Mouse (Mus musculus) liver, embryonic 13.5 days (tissue): Measurements from ENCODE around the gene Fads2. TPM values are rescaled to one million over a fixed set of nuclear protein-coding genes. Genes with fewer than 3 reads are reported as not detected.

Experiments used
- ATAC-seq: fragments of 200-750 bp; cut with Nextera tagmentation; 2 replicates; pipeline ENCODE4 v1.8.0; 2017; ENCODE audit warnings: low read depth, mild to moderate bottlenecking, moderate number of reproducible peaks, moderate library complexity
- DNase-seq: peaks from one replicate; pipeline ENCODE4 v3.0.0; 2022
- H3K27ac ChIP-seq: fragments of 300-500 bp; sonication (generic); 2 replicates; pipeline ENCODE4 v1.5.1; 2015; ENCODE audit warnings: moderate library complexity, mild to moderate bottlenecking, inconsistent platforms
- H3K27me3 ChIP-seq: fragments of 300-500 bp; sonication (generic); 2 replicates; pipeline ENCODE4 v1.6.1; 2015; ENCODE audit warnings: mild to moderate bottlenecking, inconsistent platforms
- H3K36me3 ChIP-seq: fragments of 300-500 bp; sonication (generic); 2 replicates; pipeline ENCODE4 v1.6.1; 2015; ENCODE audit warnings: mild to moderate bottlenecking, inconsistent platforms
- H3K4me1 ChIP-seq: fragments of 300-500 bp; sonication (generic); replicated peaks from 2 replicates; pipeline ENCODE4 v1.6.1; 2015; ENCODE audit warnings: inconsistent platforms
- H3K4me2 ChIP-seq: fragments of 300-500 bp; sonication (generic); 2 replicates; pipeline ENCODE4 v1.6.1; 2015; ENCODE audit warnings: inconsistent platforms, mild to moderate bottlenecking, moderate library complexity
- H3K4me3 ChIP-seq: fragments of 300-500 bp; sonication (generic); replicated peaks from 2 replicates; pipeline ENCODE4 v1.5.1; 2015; ENCODE audit warnings: mild to moderate bottlenecking, inconsistent platforms
- H3K9ac ChIP-seq: fragments of 300-500 bp; sonication (generic); 2 replicates; pipeline ENCODE4 v1.6.1; 2015; ENCODE audit warnings: mild to moderate bottlenecking, inconsistent platforms
- H3K9me3 ChIP-seq: fragments of 300-500 bp; sonication (generic); replicated peaks from 2 replicates; pipeline ENCODE4 v1.6.1; 2016; ENCODE audit warnings: inconsistent platforms
- WGBS: fragments of 180-500 bp; shearing (Covaris S2); methylation state at CpG from one replicate; pipeline ENCODE4 v1.1.7; 2015; ENCODE audit not compliant: insufficient replicate concordance; 5-methylcytosine and 5-hydroxymethylcytosine counted together
- polyA plus RNA-seq: library from polyadenylated mRNA; unstranded; fragments of >200 nt; fragmentation: Nextera tagmentation; extraction: Ambion mirVana; gene quantifications from 2 replicates; pipeline ENCODE4 v1.2.1, GENCODE M21; 2015

Gene Fads2
- polyA plus RNA-seq, 1 experiment from 2014 or later: 66.8 TPM

- Histone ChIP-seq H3K27ac (peak overlapping the region; percentile 99), H3K9ac (peak overlapping the region; percentile 95), H3K4me1 (peaks cover 81% of the 10 kb centered on the region), H3K9me3 (no peaks in the 10 kb centered on the region), H3K27me3 (no peaks in the 10 kb centered on the region), H3K4me2 (peak overlapping the region; percentile 98), H3K36me3 (peaks cover 8% of the 10 kb centered on the region), H3K4me3 (peak overlapping the region; percentile 82)
- DNase-seq (no peak), ATAC-seq (no peak)
- WGBS: 46% methylated on average over 3 of the region's 3 CpGs
These were observed 88.2 kb downstream of the Fads2 start for GRCm38 (mm10) chr19:10013348-10013747.

- Histone ChIP-seq H3K4me1 (peaks cover 78% of the 10 kb centered on the region), H3K27me3 (no peaks in the 10 kb centered on the region), H3K4me3 (no peak overlapping the region), H3K9ac (peak overlapping the region; percentile 95), H3K4me2 (peak overlapping the region; percentile 98), H3K9me3 (no peaks in the 10 kb centered on the region), H3K27ac (peak overlapping the region; percentile 99), H3K36me3 (peaks cover 6% of the 10 kb centered on the region; the same call in 1 of the 2 replicates)
- ATAC-seq (no peak), DNase-seq (no peak)
- WGBS: 67% methylated on average over 6 of the region's 6 CpGs
These were observed 88.7 kb downstream of the Fads2 start for GRCm38 (mm10) chr19:10012827-10013278.

Other genes starting within 250 kb of the Fads2 start
- gene Incenp, start 202.2 kb downstream of the Fads2 start, polyA plus RNA-seq: 100 and 108 TPM in 2 replicates
- gene Fth1, start 121.1 kb downstream of the Fads2 start, polyA plus RNA-seq: 5,062 and 5,153 TPM in 2 replicates
- 0.17 and 0.20 TPM in 2 replicates for gene Best1, start 100.1 kb downstream of the Fads2 start, polyA plus RNA-seq
- gene Rab3il1, start 100.1 kb downstream of the Fads2 start, polyA plus RNA-seq: 196 and 207 TPM in 2 replicates
- gene Fads3, start 60.2 kb downstream of the Fads2 start, polyA plus RNA-seq: 5.3 and 7.3 TPM in 2 replicates
- gene Fads1, start 81.1 kb upstream of the Fads2 start, polyA plus RNA-seq: 60.2 and 77.5 TPM in 2 replicates
- gene Tmem258, start 102.3 kb upstream of the Fads2 start, polyA plus RNA-seq: 332 and 375 TPM in 2 replicates
- gene Fen1, start 102.4 kb upstream of the Fads2 start, polyA plus RNA-seq: 190 and 208 TPM in 2 replicates
- 3.2 and 3.4 TPM in 2 replicates for gene Myrf, start 139.0 kb upstream of the Fads2 start, polyA plus RNA-seq
- 0.20 and 0.32 TPM in 2 replicates for gene Dagla, start 203.1 kb upstream of the Fads2 start, polyA plus RNA-seq